Mouse (Mus musculus): Measurements from ENCODE around the gene Hpn. TPM values are rescaled to one million over a fixed set of nuclear protein-coding genes. Genes with fewer than 3 reads are reported as not detected.

Gene Hpn
- polyA plus RNA-seq, 1 experiment, result 1.8 TPM

GRCm38 (mm10) chr7:31074713-31075069 is 40.4 kb downstream of the Hpn start:
- no peaks in the 10 kb centered on the region for H3K36me3 ChIP-seq (replicated peaks; ENCODE audit: low read length)
- peaks cover 60% of the 10 kb centered on the region for H3K27me3 ChIP-seq (replicated peaks)
- H3K4me1 ChIP-seq, result no peaks in the 10 kb centered on the region
- TF ChIP-seq GATA1 (IDR thresholded peaks at IDR 0.05; ENCODE audit: borderline replicate concordance, low read length) (no peak), FLI1 (IDR thresholded peaks at IDR 0.05; ENCODE audit: low read length) (no peak)
- peaks cover 6% of the 10 kb centered on the region for H3K9me3 ChIP-seq
- H3K4me3 ChIP-seq (replicated peaks), result no peak overlapping the region

- no peak overlapping the region for H3K4me3 ChIP-seq (replicated peaks)
- TF ChIP-seq GATA1 (IDR thresholded peaks at IDR 0.05; ENCODE audit: borderline replicate concordance, low read length) (no peak), FLI1 (IDR thresholded peaks at IDR 0.05; ENCODE audit: low read length) (no peak)
- peaks cover 61% of the 10 kb centered on the region for H3K27me3 ChIP-seq (replicated peaks)
- H3K36me3 ChIP-seq (replicated peaks; ENCODE audit: low read length), result no peaks in the 10 kb centered on the region
- peaks cover 6% of the 10 kb centered on the region for H3K9me3 ChIP-seq
- no peaks in the 10 kb centered on the region for H3K4me1 ChIP-seq
These were observed 40.9 kb downstream of the Hpn start for GRCm38 (mm10) chr7:31074061-31074712.

GRCm38 (mm10) chr7:31073546-31073945 is 41.5 kb downstream of the Hpn start:
- TF ChIP-seq GATA1 (IDR thresholded peaks at IDR 0.05; ENCODE audit: borderline replicate concordance, low read length) (no peak), FLI1 (IDR thresholded peaks at IDR 0.05; ENCODE audit: low read length) (no peak)

GRCm38 (mm10) chr7:31072326-31072725 is 42.8 kb downstream of the Hpn start:
- peaks cover 6% of the 10 kb centered on the region for H3K9me3 ChIP-seq
- no peaks in the 10 kb centered on the region for H3K36me3 ChIP-seq (replicated peaks; ENCODE audit: low read length)
- no peak overlapping the region for H3K4me3 ChIP-seq (replicated peaks)
- H3K27me3 ChIP-seq (replicated peaks), result peaks cover 70% of the 10 kb centered on the region
- H3K4me1 ChIP-seq, result peaks cover 4% of the 10 kb centered on the region; the same call in 1 of the 2 replicates
- TF ChIP-seq FLI1 (IDR thresholded peaks at IDR 0.05; ENCODE audit: low read length) (no peak), GATA1 (IDR thresholded peaks at IDR 0.05; ENCODE audit: borderline replicate concordance, low read length) (no peak)

More at GRCm38 (mm10) chr7:31073546-31073945, 41.5 kb downstream of the Hpn start:
- Histone ChIP-seq H3K36me3 (replicated peaks; ENCODE audit: low read length) (no peaks in the 10 kb centered on the region), H3K4me1 (no peaks in the 10 kb centered on the region), H3K9me3 (peaks cover 6% of the 10 kb centered on the region), H3K4me3 (replicated peaks) (no peak overlapping the region), H3K27me3 (replicated peaks) (peaks cover 66% of the 10 kb centered on the region)

- TF ChIP-seq FLI1 (IDR thresholded peaks at IDR 0.05; ENCODE audit: low read length), result no peak
- TF ChIP-seq GATA1 (IDR thresholded peaks at IDR 0.05; ENCODE audit: borderline replicate concordance, low read length), result no peak
- Histone ChIP-seq H3K27me3 (replicated peaks) (peaks cover 70% of the 10 kb centered on the region), H3K36me3 (replicated peaks; ENCODE audit: low read length) (no peaks in the 10 kb centered on the region), H3K9me3 (peaks cover 6% of the 10 kb centered on the region), H3K4me3 (replicated peaks) (peak overlapping the region; percentile 10), H3K4me1 (peaks cover 4% of the 10 kb centered on the region; the same call in 1 of the 2 replicates)
These were observed 44.8 kb downstream of the Hpn start for GRCm38 (mm10) chr7:31070324-31070723.

- TF ChIP-seq GATA1 (IDR thresholded peaks at IDR 0.05; ENCODE audit: borderline replicate concordance, low read length) (no peak), FLI1 (IDR thresholded peaks at IDR 0.05; ENCODE audit: low read length) (no peak)
- Histone ChIP-seq H3K36me3 (replicated peaks; ENCODE audit: low read length) (no peaks in the 10 kb centered on the region), H3K4me3 (replicated peaks) (no peak overlapping the region), H3K9me3 (peaks cover 6% of the 10 kb centered on the region), H3K4me1 (peaks cover 4% of the 10 kb centered on the region; the same call in 1 of the 2 replicates), H3K27me3 (replicated peaks) (peaks cover 77% of the 10 kb centered on the region)
These were observed 45.6 kb downstream of the Hpn start for GRCm38 (mm10) chr7:31069491-31069890.

GRCm38 (mm10) chr7:31067836-31068235 is 47.3 kb downstream of the Hpn start:
- H3K4me3 ChIP-seq (replicated peaks), result no peak overlapping the region
- H3K27me3 ChIP-seq (replicated peaks), result peaks cover 83% of the 10 kb centered on the region
- TF ChIP-seq GATA1 (IDR thresholded peaks at IDR 0.05; ENCODE audit: borderline replicate concordance, low read length) (no peak), FLI1 (IDR thresholded peaks at IDR 0.05; ENCODE audit: low read length) (no peak)
- no peaks in the 10 kb centered on the region for H3K36me3 ChIP-seq (replicated peaks; ENCODE audit: low read length)
- H3K4me1 ChIP-seq, result peaks cover 4% of the 10 kb centered on the region; the same call in 1 of the 2 replicates
- H3K9me3 ChIP-seq, result peaks cover 6% of the 10 kb centered on the region

- Histone ChIP-seq H3K4me1 (peaks cover 10% of the 10 kb centered on the region), H3K27me3 (replicated peaks) (peaks cover 64% of the 10 kb centered on the region), H3K36me3 (replicated peaks; ENCODE audit: low read length) (no peaks in the 10 kb centered on the region), H3K4me3 (replicated peaks) (no peak overlapping the region), H3K9me3 (no peaks in the 10 kb centered on the region)
- TF ChIP-seq GATA1 (IDR thresholded peaks at IDR 0.05; ENCODE audit: borderline replicate concordance, low read length) (no peak), FLI1 (IDR thresholded peaks at IDR 0.05; ENCODE audit: low read length) (no peak)
These were observed 52.0 kb downstream of the Hpn start for GRCm38 (mm10) chr7:31063074-31063560.

GRCm38 (mm10) chr7:31060621-31061010 is 54.5 kb downstream of the Hpn start:
- H3K9me3 ChIP-seq, result no peaks in the 10 kb centered on the region
- TF ChIP-seq FLI1 (IDR thresholded peaks at IDR 0.05; ENCODE audit: low read length) (no peak), GATA1 (IDR thresholded peaks at IDR 0.05; ENCODE audit: borderline replicate concordance, low read length) (no peak)
- H3K27me3 ChIP-seq (replicated peaks), result peaks cover 65% of the 10 kb centered on the region
- no peaks in the 10 kb centered on the region for H3K36me3 ChIP-seq (replicated peaks; ENCODE audit: low read length)
- peaks cover 6% of the 10 kb centered on the region for H3K4me1 ChIP-seq
- peak overlapping the region; percentile 26 for H3K4me3 ChIP-seq (replicated peaks)

GRCm38 (mm10) chr7:31059919-31060620 is 55.0 kb downstream of the Hpn start:
- peaks cover 11% of the 10 kb centered on the region for H3K4me1 ChIP-seq

More at GRCm38 (mm10) chr7:31059919-31060620, 55.0 kb downstream of the Hpn start:
- H3K9me3 ChIP-seq, result no peaks in the 10 kb centered on the region
- H3K36me3 ChIP-seq (replicated peaks; ENCODE audit: low read length), result no peaks in the 10 kb centered on the region
- H3K4me3 ChIP-seq (replicated peaks), result no peak overlapping the region
- TF ChIP-seq GATA1 (IDR thresholded peaks at IDR 0.05; ENCODE audit: borderline replicate concordance, low read length) (no peak), FLI1 (IDR thresholded peaks at IDR 0.05; ENCODE audit: low read length) (no peak)
- H3K27me3 ChIP-seq (replicated peaks), result peaks cover 66% of the 10 kb centered on the region

Measured in megakaryocyte, embryonic 14.5 days (primary cell).